Mouse (Mus musculus): ENCODE measurements at regions not wholly inside any gene's neighbourhood (a gene's known extent, or its start where the extent isn't known, plus 50 kb on each side); places are given as distances from the start of the nearest gene placed in this dataset.
"Not testable (repeated sequence)": the region's sequence is repeated elsewhere in the genome, so short reads cannot be mapped to it uniquely, and the experiment has no call there.

GRCm38 (mm10) chr6:140816359-140816758 lies 87.3 kb downstream of the Gm11077 start:
- DNase-seq: no peak

GRCm38 (mm10) chr6:140816831-140817230 lies 87.7 kb downstream of the Gm11077 start:
- DNase-seq: no peak

- DNase-seq: peak in 1 of 2 experiments; percentile 21
These were observed 90.4 kb downstream of the Gm11077 start for GRCm38 (mm10) chr6:140819451-140819878.

- DNase-seq: no peak
These were observed 97.4 kb downstream of the Gm11077 start for GRCm38 (mm10) chr6:140826522-140826921.

- no peak for DNase-seq
These were observed 98.6 kb downstream of the Gm11077 start for GRCm38 (mm10) chr6:140827651-140828050.

- DNase-seq: no peak
These were observed 114.4 kb downstream of the Gm11077 start for GRCm38 (mm10) chr6:140843292-140843991.

- no peak for DNase-seq
These were observed 118.1 kb downstream of the Gm11077 start for GRCm38 (mm10) chr6:140847165-140847564.

- DNase-seq: no peak
These were observed 123.3 kb downstream of the Gm11077 start for GRCm38 (mm10) chr6:140852420-140852819.

- DNase-seq: peak in 1 of 2 experiments; percentile 64
These were observed 124.4 kb downstream of the Gm11077 start for GRCm38 (mm10) chr6:140853508-140853907.

GRCm38 (mm10) chr6:140854691-140855090 lies 125.6 kb downstream of the Gm11077 start:
- peak in 1 of 2 experiments; percentile 28 for DNase-seq

- no peak for DNase-seq
These were observed 127.5 kb downstream of the Gm11077 start for GRCm38 (mm10) chr6:140856468-140857117.

GRCm38 (mm10) chr6:140857118-140857746 lies 128.1 kb downstream of the Gm11077 start:
- DNase-seq: peak in 1 of 2 experiments; percentile 29

GRCm38 (mm10) chr6:140869523-140869922 lies 140.4 kb downstream of the Gm11077 start:
- not testable (repeated sequence) for DNase-seq

GRCm38 (mm10) chr6:140874831-140875230 lies 145.7 kb downstream of the Gm11077 start:
- no peak for DNase-seq

GRCm38 (mm10) chr6:140883651-140884050 lies 154.6 kb downstream of the Gm11077 start:
- no peak for DNase-seq

- DNase-seq: no peak
These were observed 159.5 kb downstream of the Gm11077 start for GRCm38 (mm10) chr6:140888610-140889009.

GRCm38 (mm10) chr6:140890060-140890459 lies 161.0 kb downstream of the Gm11077 start:
- DNase-seq: no peak

- DNase-seq: no peak
These were observed 161.5 kb downstream of the Gm11077 start for GRCm38 (mm10) chr6:140890591-140890990.

GRCm38 (mm10) chr6:140894467-140894866 lies 165.4 kb downstream of the Gm11077 start:
- DNase-seq: no peak

- DNase-seq: no peak
These were observed 166.4 kb downstream of the Gm11077 start for GRCm38 (mm10) chr6:140895441-140895840.

- DNase-seq: peak; percentile 10 to 47
These were observed 168.0 kb downstream of the Gm11077 start for GRCm38 (mm10) chr6:140897111-140897510.

GRCm38 (mm10) chr6:140924319-140924981 lies 195.4 kb downstream of the Gm11077 start:
- peak; percentile 29 to 69 for DNase-seq

- DNase-seq: no peak
These were observed 198.5 kb downstream of the Gm11077 start for GRCm38 (mm10) chr6:140927616-140928015.
